Mouse (Mus musculus): Measurements from ENCODE around the gene Rgs8.

GRCm38 (mm10) chr1:153669728-153670127 is 16.9 kb downstream of the Rgs8 start:
- TF ChIP-seq CTCF (IDR thresholded peaks at IDR 0.05; ENCODE audit: control insufficient read depth, insufficient read depth, insufficient read length) (no peak), MYOG (IDR thresholded peaks at IDR 0.05; ENCODE audit: control insufficient read depth, extremely low read depth, insufficient read length) (no peak)

Data from C2C12 (cell line).